Mouse (Mus musculus): Measurements from ENCODE around the gene Hist2h2bb.

GRCm38 (mm10) chr3:96260220-96260619 lies 9.3 kb upstream of the Hist2h2bb start:
- TF ChIP-seq CTCF (IDR thresholded peaks at IDR 0.05; ENCODE audit: low read depth) (no peak), EP300 (IDR thresholded peaks at IDR 0.05; ENCODE audit: low read depth) (no peak)
